Comparison of ENCODE assay signal across 28 mouse cellular contexts in genomic region chr6:66493685-66494084, GRCm38 (mm10). TPM values are rescaled to one million over a fixed set of nuclear protein-coding genes. Genes with fewer than 3 reads are reported as not detected.
A peak's percentile ranks its signal among the peaks of the same experiment; 100 is the strongest.
DNase-seq lines count a peak whose midpoint lies in the region; ATAC-seq lines count a peak whose summit lies in the region.
"Had no signal": no experiment of that assay in that cellular context is flagged by ENCODE, and none has a peak within 500 bp of the region (broad histone marks: within the 10 kb centered on the region; RNA-seq: fewer than 3 reads in every experiment).

No protein-coding gene starts in this region.

- no peak overlapping the region for H3K27ac ChIP-seq in forebrain, embryonic 15.5 days (replicated peaks)
- H3K27ac ChIP-seq: embryonic facial prominence, embryonic 13.5 days; embryonic facial prominence, embryonic 15.5 days; forebrain, embryonic 10.5 days; forebrain, embryonic 12.5 days had no signal

- H3K9ac ChIP-seq in forebrain, embryonic 15.5 days (replicated peaks), result no peak overlapping the region
- H3K9ac ChIP-seq: embryonic facial prominence, embryonic 13.5 days; embryonic facial prominence, embryonic 15.5 days; forebrain, embryonic 12.5 days had no signal

- H3K9me3 ChIP-seq in forebrain, embryonic 15.5 days, result no peaks in the 10 kb centered on the region
- H3K9me3 ChIP-seq: embryonic facial prominence, embryonic 13.5 days; embryonic facial prominence, embryonic 15.5 days; forebrain, embryonic 10.5 days; forebrain, embryonic 12.5 days; G1E had no signal

- H3K4me1 ChIP-seq in forebrain, embryonic 15.5 days, result no peaks in the 10 kb centered on the region
- H3K4me1 ChIP-seq: embryonic facial prominence, embryonic 13.5 days; embryonic facial prominence, embryonic 15.5 days; forebrain, embryonic 10.5 days; forebrain, embryonic 12.5 days had no signal

- DNase-seq in thymus, postnatal 14 days, result peak; percentile 8
- no peak for DNase-seq in thymus, postnatal 4 days
- DNase-seq in A20 (ENCODE audit: low read depth, low spot score), result peak; percentile 2
- DNase-seq in T-cell, adult 2 months (ENCODE audit: low spot score), result peak; percentile 42
- no peak for DNase-seq in left cerebral cortex, adult 8-10 months (ENCODE audit: low spot score in 2 of 2)
- DNase-seq in embryo, embryonic 10.5 days (ENCODE audit: low spot score), result no peak
- DNase-seq: adrenal gland, adult 8-10 months; adrenal gland, postnatal 14 days; adrenal gland, postnatal 36 days; B cell, adult 2 months; cerebellum, adult 11-12 months; cerebellum, adult 2 months; cerebellum, adult 9-10 months; cerebellum, postnatal 10 days; cerebellum, postnatal 25 days; embryo, embryonic 11 days had no signal

- no peak overlapping the region for H3K4me3 ChIP-seq in forebrain, embryonic 15.5 days
- H3K4me3 ChIP-seq: embryonic facial prominence, embryonic 13.5 days; embryonic facial prominence, embryonic 15.5 days; erythroblast, embryonic 14.5 days; forebrain, embryonic 10.5 days; forebrain, embryonic 12.5 days had no signal

- 89% methylated on average over 3 of the region's 3 CpGs for WGBS in forebrain, embryonic 15.5 days

- no peaks in the 10 kb centered on the region for H3K36me3 ChIP-seq in forebrain, embryonic 15.5 days
- H3K36me3 ChIP-seq: embryonic facial prominence, embryonic 13.5 days; embryonic facial prominence, embryonic 15.5 days; forebrain, embryonic 10.5 days; forebrain, embryonic 12.5 days; G1E had no signal

- ATAC-seq in megakaryocyte progenitor cell, adult 5-6 weeks (replicated peaks; ENCODE audit: poor library complexity), result peak; percentile 29
- ATAC-seq in forebrain, embryonic 15.5 days (replicated peaks), result no peak
- ATAC-seq: CD4-positive, CD25-positive, alpha-beta regulatory T cell, adult 4 months; forebrain, embryonic 16.5 days; Patski had no signal

- H3K27me3 ChIP-seq in forebrain, embryonic 15.5 days, result no peaks in the 10 kb centered on the region
- H3K27me3 ChIP-seq: CH12.LX; embryonic facial prominence, embryonic 13.5 days; embryonic facial prominence, embryonic 15.5 days; forebrain, embryonic 12.5 days had no signal

- no peak overlapping the region for H3K4me2 ChIP-seq in forebrain, embryonic 15.5 days (replicated peaks)
- H3K4me2 ChIP-seq: embryonic facial prominence, embryonic 13.5 days; embryonic facial prominence, embryonic 15.5 days; forebrain, embryonic 12.5 days had no signal

RNA-seq across cellular contexts. Expression of gene Mad2l1, which starts 41.5 kb away (rescaled TPM):
- 211 TPM in 2 replicates for total RNA-seq in megakaryocyte progenitor cell, adult 5-6 weeks (2015)
- total RNA-seq in megakaryocyte progenitor cell, adult 5-6 weeks (2017), result 125 and 137 TPM in 2 replicates
- total RNA-seq in left cerebral cortex, adult 8-10 months (2022), result 10 to 100 TPM in 2 of 4 experiments, 1 to 10 TPM in 2; 8.6 to 10.8 (median 9.5) TPM
- 44.3 and 47.7 TPM in 2 replicates for polyA plus RNA-seq in forebrain, embryonic 15.5 days (2015; fragmentation: Nextera tagmentation; extraction: Ambion mirVana)

Comparison
In these comparisons a context has a peak if more than half of its experiments do, and no peak if none do; other contexts are left out.
1. DNase-seq: peak in thymus, postnatal 14 days (single experiment), A20 (single experiment) and T-cell, adult 2 months (single experiment); none in thymus, postnatal 4 days (single experiment), left cerebral cortex, adult 8-10 months (0 of 2) and embryo, embryonic 10.5 days (single experiment).
2. RNA of gene Mad2l1, which starts 41.5 kb away (total RNA-seq): 125 to 211 TPM in megakaryocyte progenitor cell, adult 5-6 weeks; 8.6 to 10.8 TPM in left cerebral cortex, adult 8-10 months; every median in the first group is over 10 times any median in the second.